Mouse (Mus musculus) ES-Bruce4 (cell line): ENCODE results near the gene Nupr1l.

Experiments
- CTCF ChIP-seq: IDR thresholded peaks from one replicate; pipeline ENCODE4 v1.8.1; 2011; ENCODE audit warnings: low read depth, low read length
- EP300 ChIP-seq: IDR thresholded peaks from 2 replicates; pipeline ENCODE4 v1.6.1; 2011; ENCODE audit warnings: low read depth, low read length; ENCODE audit not compliant: insufficient read depth
- POLR2A ChIP-seq: IDR thresholded peaks from one replicate; pipeline ENCODE4 v1.8.1; 2011; ENCODE audit warnings: low read length; ENCODE audit not compliant: insufficient read depth

DNA sequence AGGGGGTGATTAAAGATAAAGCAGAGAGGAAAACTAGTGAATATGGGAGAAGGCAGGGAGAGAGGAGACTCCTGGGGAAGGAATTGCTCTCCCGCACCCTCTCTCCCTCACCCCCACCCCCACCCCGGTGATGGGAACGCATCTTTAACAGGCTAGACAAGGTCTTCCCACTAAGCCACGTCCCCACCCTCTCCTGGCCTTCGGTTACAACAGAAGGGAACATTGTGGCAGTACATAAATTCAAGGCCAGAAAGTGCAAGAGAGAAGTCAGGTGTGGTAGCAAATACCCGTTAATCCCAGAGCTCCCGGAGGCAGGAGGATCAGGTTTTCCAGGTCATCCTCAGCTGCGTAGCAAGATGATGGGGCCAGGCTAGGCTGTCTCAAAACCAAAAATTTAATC is 11.0 kb downstream of the Nupr1l start:
- TF ChIP-seq POLR2A, result peak; percentile 4
- no peak for TF ChIP-seq CTCF
- peak; percentile 57; the same call in 1 of the 2 replicates for TF ChIP-seq EP300
